Mouse (Mus musculus) forelimb bud, embryonic 11.5 days (tissue): ENCODE data around the gene Kantr.

Experiments
- DNase-seq: peaks from one replicate; pipeline ENCODE4 v3.0.0-alpha.2; 2012; ENCODE audit warnings: low read depth, low spot score

The Kantr gene

GRCm38 (mm10) chrX:152284746-152285145 is 42.5 kb downstream of the Kantr start:
- DNase-seq: no peak

GRCm38 (mm10) chrX:152279384-152279783 is 47.9 kb downstream of the Kantr start:
- DNase-seq: no peak

- DNase-seq: no peak
Measured at GRCm38 (mm10) chrX:152271189-152271588, 56.1 kb downstream of the Kantr start.
